Mouse (Mus musculus): ENCODE results near the gene Usp10.

DNA sequence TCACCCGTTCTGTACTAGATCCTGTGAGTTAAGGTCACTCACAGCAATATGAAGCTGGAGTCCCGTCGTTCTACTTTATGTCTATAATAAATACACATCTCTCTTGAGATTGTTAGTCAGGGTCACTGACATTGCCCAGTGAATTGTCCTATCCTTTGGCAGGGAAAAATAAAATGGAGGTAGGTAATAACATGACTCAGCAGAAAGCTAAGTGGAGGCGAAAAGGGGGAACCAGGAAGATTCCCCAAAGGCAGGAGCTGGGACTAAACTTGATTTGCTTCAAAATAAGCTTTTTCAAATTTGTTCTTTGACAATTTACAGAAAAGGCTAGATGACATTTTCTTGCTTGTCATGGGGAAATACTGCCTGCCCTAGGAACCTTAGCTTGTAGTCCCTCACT is 21.2 kb downstream of the Usp10 start:
- TF ChIP-seq CTCF (IDR thresholded peaks at IDR 0.05; ENCODE audit: extremely low read depth, insufficient read length, insufficient replicate concordance, low read depth, low read length) = no peak
- TF ChIP-seq POLR2A (IDR thresholded peaks at IDR 0.05; ENCODE audit: low read depth, low read length) = no peak

Measured in small intestine, adult 2 months (tissue).